ENCODE assay signal across 22 mouse cellular contexts in genomic region chr11:69563373-69563772, GRCm38 (mm10). TPM values are rescaled to one million over a fixed set of nuclear protein-coding genes. Genes with fewer than 3 reads are reported as not detected.
DNase-seq lines count a peak whose midpoint lies in the region; ATAC-seq lines count a peak whose summit lies in the region.
"Had no signal": no experiment of that assay in that cellular context is flagged by ENCODE, and none has a peak within 500 bp of the region (broad histone marks: within the 10 kb centered on the region; RNA-seq: fewer than 3 reads in every experiment).

No protein-coding gene starts in this region.

- H3K9ac ChIP-seq in heart, embryonic 12.5 days = no peak overlapping the region
- no peak overlapping the region for H3K9ac ChIP-seq in midbrain, embryonic 16.5 days (ENCODE audit: low read depth, low read length)
- H3K9ac ChIP-seq in embryonic facial prominence, embryonic 12.5 days = peak overlapping the region; percentile 42; the same call in 1 of the 2 replicates
- H3K9ac ChIP-seq: hindbrain, embryonic 14.5 days; midbrain, embryonic 13.5 days had no signal

- no peaks in the 10 kb centered on the region for H3K27me3 ChIP-seq in heart, embryonic 12.5 days (replicated peaks)
- H3K27me3 ChIP-seq in midbrain, embryonic 10.5 days (ENCODE audit: low read depth, poor library complexity, severe bottlenecking) = peaks cover 21% of the 10 kb centered on the region
- H3K27me3 ChIP-seq in midbrain, embryonic 16.5 days (ENCODE audit: control insufficient read depth, insufficient read depth, low read depth, low read length) = no peaks in the 10 kb centered on the region
- H3K27me3 ChIP-seq in embryonic facial prominence, embryonic 12.5 days = no peaks in the 10 kb centered on the region
- H3K27me3 ChIP-seq: midbrain, embryonic 13.5 days had no signal

- ATAC-seq in heart, embryonic 12.5 days (ENCODE audit: insufficient number of reproducible peaks, low FRiP score) = no peak
- no peak for ATAC-seq in midbrain, embryonic 16.5 days
- no peak for ATAC-seq in embryonic facial prominence, embryonic 12.5 days (ENCODE audit: insufficient number of reproducible peaks, insufficient read depth, low FRiP score, low TSS enrichment)
- no peak for ATAC-seq in megakaryocyte-erythroid progenitor cell, adult 5-6 weeks (replicated peaks; ENCODE audit: low FRiP score, low TSS enrichment, poor library complexity, severe bottlenecking)
- ATAC-seq: midbrain, embryonic 13.5 days had no signal

- peaks cover 56% of the 10 kb centered on the region for H3K4me1 ChIP-seq in heart, embryonic 12.5 days (replicated peaks)
- H3K4me1 ChIP-seq in midbrain, embryonic 10.5 days = peaks cover 74% of the 10 kb centered on the region
- H3K4me1 ChIP-seq in midbrain, embryonic 16.5 days (ENCODE audit: control insufficient read depth, insufficient read depth, low read length) = peaks cover 24% of the 10 kb centered on the region
- H3K4me1 ChIP-seq in embryonic facial prominence, embryonic 12.5 days = peaks cover 40% of the 10 kb centered on the region

- no peak overlapping the region; the same call in 1 of the 2 replicates for H3K27ac ChIP-seq in heart, embryonic 12.5 days (ENCODE audit: poor library complexity, severe bottlenecking)
- H3K27ac ChIP-seq in midbrain, embryonic 10.5 days (replicated peaks) = 0 out of 2 replicates have a peak overlapping the region, but pooled peaks have one; percentile 52
- no peak overlapping the region for H3K27ac ChIP-seq in midbrain, embryonic 16.5 days (ENCODE audit: low read length)
- H3K27ac ChIP-seq in embryonic facial prominence, embryonic 12.5 days = peak overlapping the region; percentile 55
- H3K27ac ChIP-seq: heart, adult 2 months; hindbrain, embryonic 14.5 days had no signal

- 46% methylated on average over 13 of the region's 13 CpGs for WGBS in heart, embryonic 12.5 days
- 81% methylated on average over 13 of the region's 13 CpGs for WGBS in midbrain, embryonic 10.5 days
- WGBS in midbrain, embryonic 16.5 days = 92% methylated on average over 13 of the region's 13 CpGs
- 54% methylated on average over 13 of the region's 13 CpGs for WGBS in embryonic facial prominence, embryonic 12.5 days

- H3K9me3 ChIP-seq in heart, embryonic 12.5 days (replicated peaks) = no peaks in the 10 kb centered on the region
- H3K9me3 ChIP-seq in midbrain, embryonic 10.5 days (replicated peaks) = no peaks in the 10 kb centered on the region
- no peaks in the 10 kb centered on the region for H3K9me3 ChIP-seq in midbrain, embryonic 16.5 days (replicated peaks; ENCODE audit: control insufficient read depth, low read length, poor library complexity, severe bottlenecking)
- no peaks in the 10 kb centered on the region for H3K9me3 ChIP-seq in embryonic facial prominence, embryonic 12.5 days
- H3K9me3 ChIP-seq: forebrain, embryonic 12.5 days; midbrain, embryonic 13.5 days had no signal

- peak overlapping the region; percentile 18; the same call in 1 of the 2 replicates for H3K4me2 ChIP-seq in heart, embryonic 12.5 days
- no peak overlapping the region for H3K4me2 ChIP-seq in midbrain, embryonic 16.5 days (ENCODE audit: low read length)
- H3K4me2 ChIP-seq in embryonic facial prominence, embryonic 12.5 days (replicated peaks) = no peak overlapping the region
- H3K4me2 ChIP-seq: forebrain, embryonic 12.5 days; hindbrain, embryonic 14.5 days; midbrain, embryonic 13.5 days had no signal

- H3K36me3 ChIP-seq in heart, embryonic 12.5 days = peaks cover 34% of the 10 kb centered on the region
- H3K36me3 ChIP-seq in midbrain, embryonic 10.5 days = peaks cover 70% of the 10 kb centered on the region
- no peaks in the 10 kb centered on the region for H3K36me3 ChIP-seq in midbrain, embryonic 16.5 days (ENCODE audit: control insufficient read depth, insufficient read depth, low read length)
- H3K36me3 ChIP-seq in embryonic facial prominence, embryonic 12.5 days = peaks cover 44% of the 10 kb centered on the region

- intact Hi-C loops in heart, postnatal 14 days (cut with DNase I) = no loop called here

- H3K4me3 ChIP-seq in heart, embryonic 12.5 days = no peak overlapping the region
- H3K4me3 ChIP-seq in midbrain, embryonic 10.5 days = no peak overlapping the region
- no peak overlapping the region for H3K4me3 ChIP-seq in midbrain, embryonic 16.5 days (ENCODE audit: low read depth, low read length)
- no peak overlapping the region for H3K4me3 ChIP-seq in embryonic facial prominence, embryonic 12.5 days
- H3K4me3 ChIP-seq: forebrain, embryonic 12.5 days; heart, adult 2 months; midbrain, embryonic 13.5 days had no signal

- no peak for DNase-seq in heart, postnatal 14 days
- no peak for DNase-seq in midbrain, embryonic 10.5 days (ENCODE audit: low spot score)
- no peak for DNase-seq in retina, embryonic 14.5 days (ENCODE audit: low spot score)
- DNase-seq: adrenal gland, postnatal 10 days; B cell, adult 2 months; cerebellum, adult 2 months; cerebellum, postnatal 36 days; gastrocnemius, postnatal 36 days; heart, adult 2 months; kidney, adult 9 months; kidney, postnatal 25 days; lung, adult 18-20 months; lung, postnatal 10 days had no signal

RNA-seq across cellular contexts. Expression of gene Efnb3, which starts 3.4 kb away (rescaled TPM):
- polyA plus RNA-seq in heart, embryonic 12.5 days (2016; fragmentation: Nextera tagmentation; extraction: Ambion mirVana) = 87.4 and 90.0 TPM in 2 replicates
- 10 to 100 TPM; 60.5 to 70.3 TPM for total RNA-seq in heart, postnatal 14 days (2021)
- 48.8 and 53.9 TPM in 2 replicates for polyA plus RNA-seq in midbrain, embryonic 10.5 days (2016; fragmentation: Nextera tagmentation; extraction: Ambion mirVana)
- polyA plus RNA-seq in midbrain, embryonic 16.5 days (2015; fragmentation: Nextera tagmentation; extraction: Ambion mirVana) = 165 and 178 TPM in 2 replicates
- 57.0 and 61.9 TPM in 2 replicates for polyA plus RNA-seq in embryonic facial prominence, embryonic 12.5 days (2016; fragmentation: Nextera tagmentation; extraction: Ambion mirVana)
- 1.3 and 3.0 TPM in 2 replicates for total RNA-seq in megakaryocyte-erythroid progenitor cell, adult 5-6 weeks (2014; fragmentation: Nextera tagmentation)
- 0.50 and 0.52 TPM in 2 replicates for total RNA-seq in megakaryocyte-erythroid progenitor cell, adult 5-6 weeks (2017)
- total RNA-seq: liver, adult 2 months had no signal

RNA-seq across cellular contexts. Expression of gene Dnah2, which starts 14.5 kb away (rescaled TPM):
- 0.15 and 0.59 TPM in 2 replicates for polyA plus RNA-seq in heart, embryonic 12.5 days (2016; fragmentation: Nextera tagmentation; extraction: Ambion mirVana)
- under 1 TPM; 0.07 to 0.38 TPM for total RNA-seq in heart, postnatal 14 days (2021)
- 1.2 and 1.9 TPM in 2 replicates for polyA plus RNA-seq in midbrain, embryonic 10.5 days (2016; fragmentation: Nextera tagmentation; extraction: Ambion mirVana)
- polyA plus RNA-seq in midbrain, embryonic 16.5 days (2015; fragmentation: Nextera tagmentation; extraction: Ambion mirVana) = 4.4 and 5.1 TPM in 2 replicates
- 2.4 and 2.8 TPM in 2 replicates for polyA plus RNA-seq in embryonic facial prominence, embryonic 12.5 days (2016; fragmentation: Nextera tagmentation; extraction: Ambion mirVana)
- not detected in 2 replicates for total RNA-seq in megakaryocyte-erythroid progenitor cell, adult 5-6 weeks (2014; fragmentation: Nextera tagmentation)
- total RNA-seq in megakaryocyte-erythroid progenitor cell, adult 5-6 weeks (2017) = not detected in 2 replicates
- total RNA-seq: megakaryocyte progenitor cell, adult 5-6 weeks had no signal

RNA-seq across cellular contexts. Expression of gene Wrap53, which starts 16.7 kb away (rescaled TPM):
- 18.7 and 19.5 TPM in 2 replicates for polyA plus RNA-seq in heart, embryonic 12.5 days (2016; fragmentation: Nextera tagmentation; extraction: Ambion mirVana)
- total RNA-seq in heart, postnatal 14 days (2021) = 1 to 10 TPM; 4.3 to 6.5 TPM
- polyA plus RNA-seq in midbrain, embryonic 10.5 days (2016; fragmentation: Nextera tagmentation; extraction: Ambion mirVana) = 45.0 and 50.7 TPM in 2 replicates
- 19.2 and 20.9 TPM in 2 replicates for polyA plus RNA-seq in midbrain, embryonic 16.5 days (2015; fragmentation: Nextera tagmentation; extraction: Ambion mirVana)
- polyA plus RNA-seq in embryonic facial prominence, embryonic 12.5 days (2016; fragmentation: Nextera tagmentation; extraction: Ambion mirVana) = 29.4 and 36.2 TPM in 2 replicates
- total RNA-seq in megakaryocyte-erythroid progenitor cell, adult 5-6 weeks (2014; fragmentation: Nextera tagmentation) = 36.5 and 51.0 TPM in 2 replicates
- total RNA-seq in megakaryocyte-erythroid progenitor cell, adult 5-6 weeks (2017) = 9.6 and 14.5 TPM in 2 replicates

RNA-seq across cellular contexts. Expression of gene Trp53, which starts 16.8 kb away (rescaled TPM):
- polyA plus RNA-seq in heart, embryonic 12.5 days (2016; fragmentation: Nextera tagmentation; extraction: Ambion mirVana) = 76.0 and 79.1 TPM in 2 replicates
- 10 to 100 TPM; 22.1 to 27.3 TPM for total RNA-seq in heart, postnatal 14 days (2021)
- polyA plus RNA-seq in midbrain, embryonic 10.5 days (2016; fragmentation: Nextera tagmentation; extraction: Ambion mirVana) = 148 and 166 TPM in 2 replicates
- 48.9 and 57.3 TPM in 2 replicates for polyA plus RNA-seq in midbrain, embryonic 16.5 days (2015; fragmentation: Nextera tagmentation; extraction: Ambion mirVana)
- polyA plus RNA-seq in embryonic facial prominence, embryonic 12.5 days (2016; fragmentation: Nextera tagmentation; extraction: Ambion mirVana) = 159 and 161 TPM in 2 replicates
- total RNA-seq in megakaryocyte-erythroid progenitor cell, adult 5-6 weeks (2014; fragmentation: Nextera tagmentation) = 286 and 348 TPM in 2 replicates
- 59.0 and 109 TPM in 2 replicates for total RNA-seq in megakaryocyte-erythroid progenitor cell, adult 5-6 weeks (2017)

RNA-seq across cellular contexts. Expression of gene Atp1b2, which starts 42.4 kb away (rescaled TPM):
- polyA plus RNA-seq in heart, embryonic 12.5 days (2016; fragmentation: Nextera tagmentation; extraction: Ambion mirVana) = 30.9 and 31.1 TPM in 2 replicates
- total RNA-seq in heart, postnatal 14 days (2021) = 10 to 100 TPM; 31.8 to 31.9 TPM
- polyA plus RNA-seq in midbrain, embryonic 10.5 days (2016; fragmentation: Nextera tagmentation; extraction: Ambion mirVana) = 6.0 and 8.6 TPM in 2 replicates
- 65.8 and 95.2 TPM in 2 replicates for polyA plus RNA-seq in midbrain, embryonic 16.5 days (2015; fragmentation: Nextera tagmentation; extraction: Ambion mirVana)
- 4.2 and 5.3 TPM in 2 replicates for polyA plus RNA-seq in embryonic facial prominence, embryonic 12.5 days (2016; fragmentation: Nextera tagmentation; extraction: Ambion mirVana)
- 291 and 408 TPM in 2 replicates for total RNA-seq in megakaryocyte-erythroid progenitor cell, adult 5-6 weeks (2014; fragmentation: Nextera tagmentation)
- total RNA-seq in megakaryocyte-erythroid progenitor cell, adult 5-6 weeks (2017) = 32.8 and 68.9 TPM in 2 replicates

Comparison
In these comparisons a context has a peak if more than half of its experiments do, and no peak if none do; other contexts are left out.
1. H3K27ac ChIP-seq: peak in midbrain, embryonic 10.5 days (single experiment) and embryonic facial prominence, embryonic 12.5 days (single experiment); none in heart, embryonic 12.5 days (single experiment) and midbrain, embryonic 16.5 days (single experiment).